Mouse (Mus musculus) left cerebral cortex, adult 18-20 months (tissue): ENCODE measurements around the gene Tdg. TPM values are rescaled to one million over a fixed set of nuclear protein-coding genes. Genes with fewer than 3 reads are reported as not detected.

Source experiments
- total RNA-seq, 2 experiments: library from RNA; stranded (reverse); gene quantifications; 2 replicates each; pipeline ENCODE4 v1.2.3; 2021

Gene Tdg
- total RNA-seq, 2 experiments from 2014 or later, result 35.7 to 41.1 TPM

Other genes with a start within 250 kb of the Tdg start
- not detected for gene Gm1553, start 137.2 kb upstream of the Tdg start, total RNA-seq
- gene 1190007I07Rik, start 6.6 kb upstream of the Tdg start, total RNA-seq, result 10 to 100 TPM; 18.1 to 20.9 TPM
- gene Glt8d2, start 60.8 kb downstream of the Tdg start, total RNA-seq, result 10 to 100 TPM; 25.4 to 25.9 TPM
- gene Hcfc2, start 66.3 kb downstream of the Tdg start, total RNA-seq, result 10 to 100 TPM; 49.4 to 58.5 TPM
- gene Nfyb, start 134.3 kb downstream of the Tdg start, total RNA-seq, result 10 to 100 TPM; 60.1 to 63.2 TPM
- gene Txnrd1, start 204.1 kb downstream of the Tdg start, total RNA-seq, result 10 to 100 TPM; 50.2 to 53.9 TPM
- 1 to 10 TPM in 1 of 2 experiments, under 1 TPM in 1; 0.84 to 1.3 TPM for gene Eid3, start 236.8 kb downstream of the Tdg start, total RNA-seq